Mouse (Mus musculus) monocyte, adult 5-6 weeks (primary cell): Measurements from ENCODE around the gene Olfr1112. TPM values are rescaled to one million over a fixed set of nuclear protein-coding genes. Genes with fewer than 3 reads are reported as not detected.
"Not testable (repeated sequence)": the region's sequence is repeated elsewhere in the genome, so short reads cannot be mapped to it uniquely, and the experiment has no call there.

ENCODE experiments used
- ATAC-seq: fragments of 153-309, 156-312 bp; replicated peaks from 2 replicates; pipeline ENCODE4 v1.8.0; 2017; ENCODE audit warnings: mild to moderate bottlenecking; ENCODE audit not compliant: low TSS enrichment, insufficient number of reproducible peaks, severe bottlenecking, poor library complexity, low FRiP score
- total RNA-seq: library from RNA; stranded (forward); fragments of 200-1000, 200-491, 200-594 nt; gene quantifications from 3 replicates; pipeline ENCODE4 v1.2.3, GENCODE M21; 2017

The Olfr1112 gene
- not detected in 3 replicates for total RNA-seq

DNA sequence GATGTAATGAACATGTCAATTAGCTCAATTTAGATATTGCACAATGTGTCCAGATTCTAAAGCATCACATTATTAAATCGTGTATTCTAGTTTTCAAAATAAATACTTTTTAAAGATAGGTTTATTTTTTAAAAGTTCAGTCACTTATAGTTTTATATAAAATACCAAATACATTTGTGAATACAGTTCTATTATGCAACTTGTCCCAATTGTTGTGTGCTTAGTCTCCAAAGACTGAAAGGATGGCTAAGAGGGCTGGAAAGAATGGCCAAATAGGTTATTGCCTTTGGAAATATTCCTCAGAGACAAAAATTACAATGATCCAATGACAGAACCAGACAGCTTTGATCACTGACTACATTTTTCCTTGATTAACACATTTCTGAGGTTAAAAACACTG lies at the start of gene Olfr1112:
Gene Olfr1112 (plus strand): TSS at position 301 of the 400 bp plus-strand sequence.
- ATAC-seq = no peak

- ATAC-seq = no peak
These were observed 47.4 kb upstream of the Olfr1112 start, which contains the start of gene Olfr1110 for GRCm38 (mm10) chr2:87140200-87140599. Olfr1110 (minus strand) TSS chr2:87140300.

DNA sequence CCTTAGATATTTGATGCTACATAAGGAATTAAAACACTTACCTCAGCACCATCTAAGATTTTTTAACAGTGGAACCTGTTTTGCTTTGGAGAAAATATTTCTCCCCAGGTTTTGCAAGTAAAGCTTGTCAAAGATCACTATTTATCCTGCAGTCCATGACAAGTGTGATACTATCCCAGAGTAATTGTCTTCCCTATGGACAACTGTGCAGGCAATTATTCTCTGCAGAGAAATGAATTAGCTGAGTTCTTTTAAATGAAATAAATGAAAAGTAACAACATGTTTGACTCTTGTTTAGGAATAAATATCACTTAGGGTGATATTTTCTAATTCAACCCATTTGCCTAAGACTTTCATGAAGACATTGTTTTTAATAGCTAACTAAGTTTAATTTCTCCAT lies 35.1 kb upstream of the Olfr1112 start, which contains the start of gene Olfr1111:
Gene Olfr1111 (minus strand): TSS at position 101 of the 400 bp plus-strand sequence.
- ATAC-seq = no peak

- ATAC-seq = not testable (repeated sequence)
These were observed 19.9 kb upstream of the Olfr1112 start for GRCm38 (mm10) chr2:87167731-87168130.

DNA sequence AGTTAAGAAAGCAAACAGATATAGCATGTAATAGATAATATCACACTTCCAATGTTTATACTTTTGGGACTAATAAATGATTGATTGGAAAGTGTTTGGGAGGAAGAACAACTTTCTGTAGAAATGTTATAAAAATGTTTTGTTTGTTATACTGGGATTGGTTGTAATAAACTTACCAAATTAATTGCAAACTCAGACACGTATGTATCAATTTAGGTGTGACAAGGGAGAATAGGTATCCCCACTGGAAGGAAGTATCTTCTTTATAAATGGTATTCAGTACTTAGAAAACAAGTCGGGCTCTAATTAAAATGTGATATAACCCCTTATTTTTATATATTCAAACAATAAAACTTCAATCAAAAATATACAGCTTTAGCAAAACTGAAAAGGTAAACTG lies 21.1 kb downstream of the Olfr1112 start, which contains the start of gene Olfr1113:
Gene Olfr1113 (plus strand): TSS at position 301 of the 400 bp plus-strand sequence.
- no peak for ATAC-seq

Other genes with a start within 250 kb of the Olfr1112 start
- gene Olfr1099, start 227.1 kb upstream of the Olfr1112 start, total RNA-seq = not detected in 3 replicates
- gene Olfr1100, start 207.8 kb upstream of the Olfr1112 start, total RNA-seq = not detected in 3 replicates
- gene Olfr1101, start 196.6 kb upstream of the Olfr1112 start, total RNA-seq = not detected in 3 replicates
- not detected in 3 replicates for gene Olfr1102, start 189.4 kb upstream of the Olfr1112 start, total RNA-seq
- gene Olfr1104, start 160.7 kb upstream of the Olfr1112 start, total RNA-seq = not detected in 3 replicates
- gene Olfr1105, start 151.3 kb upstream of the Olfr1112 start, total RNA-seq = not detected in 3 replicates
- gene Olfr1106, start 135.5 kb upstream of the Olfr1112 start, total RNA-seq = not detected in 3 replicates
- not detected in 3 replicates for gene Olfr1107, start 112.0 kb upstream of the Olfr1112 start, total RNA-seq
- gene Olfr1109, start 91.8 kb upstream of the Olfr1112 start, total RNA-seq = not detected in 3 replicates
- gene Olfr259, start 73.2 kb upstream of the Olfr1112 start, total RNA-seq = not detected in 3 replicates
- not detected in 3 replicates for gene Olfr1110, start 47.5 kb upstream of the Olfr1112 start, total RNA-seq
- gene Olfr1111, start 35.2 kb upstream of the Olfr1112 start, total RNA-seq = not detected in 3 replicates
- gene Olfr1113, start 21.2 kb downstream of the Olfr1112 start, total RNA-seq = not detected in 3 replicates
- not detected in 3 replicates for gene Olfr1115, start 60.2 kb downstream of the Olfr1112 start, total RNA-seq
- gene Olfr1116, start 79.7 kb downstream of the Olfr1112 start, total RNA-seq = not detected in 3 replicates
- gene Olfr1118, start 119.8 kb downstream of the Olfr1112 start, total RNA-seq = not detected in 3 replicates
- not detected in 3 replicates for gene Olfr1120, start 167.0 kb downstream of the Olfr1112 start, total RNA-seq
- gene Olfr1121, start 182.1 kb downstream of the Olfr1112 start, total RNA-seq = not detected in 3 replicates
- gene Olfr1122, start 198.1 kb downstream of the Olfr1112 start, total RNA-seq = not detected in 3 replicates
- not detected in 3 replicates for gene Olfr1123, start 228.8 kb downstream of the Olfr1112 start, total RNA-seq
- gene Olfr1124, start 242.5 kb downstream of the Olfr1112 start, total RNA-seq = not detected in 3 replicates